Mouse (Mus musculus): Measurements from ENCODE around the gene Ropn1. TPM values are rescaled to one million over a fixed set of nuclear protein-coding genes. Genes with fewer than 3 reads are reported as not detected.

The Ropn1 gene
- polyA plus RNA-seq (2012; rRNA removed), result not detected in 2 replicates

DNA sequence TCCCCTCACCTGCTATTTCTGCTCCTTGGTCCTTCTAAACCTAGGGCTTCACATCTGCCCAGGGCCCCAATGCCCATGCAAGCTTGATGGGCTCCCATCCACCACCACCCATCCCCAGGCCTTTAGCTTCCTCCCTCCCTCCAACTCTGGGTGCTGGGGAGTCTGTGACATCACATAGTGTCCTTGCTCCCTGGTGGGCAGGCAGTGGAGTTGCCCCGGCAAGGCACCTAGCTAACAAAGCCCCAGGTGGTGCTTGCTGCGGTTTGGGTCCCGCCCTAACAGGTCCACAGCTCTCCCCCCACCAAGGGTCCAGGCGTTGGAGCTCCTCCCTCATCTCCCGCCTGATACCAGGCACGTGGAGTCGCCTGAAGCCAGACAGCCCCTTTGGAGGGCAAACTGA, at the start of gene Ropn1:
TSS of gene Ropn1 (plus strand) at position 301 of the 400 bp plus-strand sequence.

DNA sequence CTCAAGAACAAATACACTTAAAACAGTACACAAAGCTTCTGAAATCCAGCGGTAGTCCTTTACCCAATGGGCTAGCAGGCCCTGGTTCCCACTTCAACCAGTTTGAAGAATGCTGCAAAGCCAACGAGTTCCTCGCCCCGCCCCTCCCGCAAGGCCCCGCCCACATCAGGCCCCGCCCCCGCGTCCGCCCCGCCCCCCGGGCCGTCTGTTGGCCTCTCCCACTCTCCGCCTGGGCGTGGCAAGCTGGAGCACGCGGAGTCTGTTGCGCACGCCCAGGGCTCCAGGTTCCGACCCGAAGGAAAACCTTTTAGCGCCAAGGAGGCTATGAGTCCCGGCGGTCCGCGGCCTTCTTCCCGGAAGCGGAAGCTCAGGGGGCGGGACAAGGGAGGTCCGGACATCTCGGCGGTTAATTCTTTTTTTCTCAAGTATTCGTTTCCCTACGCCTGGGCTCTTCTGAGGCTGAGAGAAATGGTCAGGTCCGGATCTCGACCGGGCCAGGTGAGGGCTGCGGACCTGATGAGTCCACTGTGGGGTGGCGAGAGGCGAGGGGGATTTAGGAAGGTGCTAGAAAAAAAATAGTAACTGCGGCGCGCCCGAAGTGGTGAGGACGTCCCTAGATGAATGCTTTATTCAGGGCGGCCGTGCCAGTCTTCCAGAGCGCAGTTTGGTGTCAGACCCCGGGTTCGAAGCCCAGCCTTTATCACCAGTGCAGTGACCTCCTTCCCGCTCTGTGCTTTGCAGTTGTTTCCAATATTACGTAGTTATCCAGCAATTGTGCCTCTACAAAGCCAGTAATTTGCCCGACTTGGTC, 40.8 kb downstream of the Ropn1 start, which contains the start of gene Ccdc14:
TSS of gene Ccdc14 (plus strand) at position 283 of the 811 bp plus-strand sequence.

Other genes starting within 250 kb of the Ropn1 start
- gene Kalrn, start 76.4 kb upstream of the Ropn1 start, polyA plus RNA-seq (2012; rRNA removed), result 35.5 and 37.4 TPM in 2 replicates
- 7.8 and 8.1 TPM in 2 replicates for gene Ccdc14, start 40.7 kb downstream of the Ropn1 start, polyA plus RNA-seq (2012; rRNA removed)
- 7.2 and 8.7 TPM in 2 replicates for gene Mylk, start 95.3 kb downstream of the Ropn1 start, polyA plus RNA-seq (2012; rRNA removed)